Mouse (Mus musculus): ENCODE measurements at regions not wholly inside any gene's neighbourhood (a gene's known extent, or its start where the extent isn't known, plus 50 kb on each side); places are given as distances from the start of the nearest gene placed in this dataset.

DNA sequence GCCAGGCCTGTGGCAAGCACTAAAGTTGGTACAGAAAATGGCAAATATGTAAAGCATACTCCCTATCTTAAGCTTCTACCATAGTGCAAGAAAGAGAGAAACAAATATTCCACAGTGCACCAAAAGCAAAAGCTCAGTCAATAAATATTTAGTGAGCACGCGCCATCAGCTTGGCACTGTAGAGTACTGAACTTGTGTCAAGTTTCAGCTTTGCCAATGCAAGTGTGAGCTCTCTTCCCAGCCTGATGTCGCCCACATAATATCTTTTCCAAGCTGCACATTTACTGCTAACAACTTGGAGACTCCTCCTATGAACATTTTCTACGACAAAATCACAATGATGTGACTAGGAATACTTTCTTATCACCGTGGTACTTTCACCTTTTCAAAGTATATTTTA lies 190.8 kb upstream of the Rora start:
- TF ChIP-seq POLR2A (IDR thresholded peaks at IDR 0.05; ENCODE audit: low read depth, low read length): no peak
- no peak for TF ChIP-seq CTCF (conservative IDR thresholded peaks at IDR 0.05 in 1 of 2, IDR thresholded peaks at IDR 0.05 in 1 of 2; ENCODE audit: low read depth in 2 of 2, low read length in 2 of 2)
- no peak for TF ChIP-seq RAD21 (IDR thresholded peaks at IDR 0.05; ENCODE audit: low read depth, low read length)
- TF ChIP-seq RCOR1 (conservative IDR thresholded peaks at IDR 0.05; ENCODE audit: low read depth, low read length): no peak
- no peak for TF ChIP-seq MAFK (IDR thresholded peaks at IDR 0.05; ENCODE audit: insufficient replicate concordance, low read length)
- no peak for TF ChIP-seq JUND (conservative IDR thresholded peaks at IDR 0.05; ENCODE audit: low read depth, low read length)
- TF ChIP-seq SMC3 (IDR thresholded peaks at IDR 0.05; ENCODE audit: low read depth, low read length): no peak
- TF ChIP-seq USF1 (IDR thresholded peaks at IDR 0.05; ENCODE audit: low read depth, low read length): no peak
- no peak for TF ChIP-seq ZC3H11A (IDR thresholded peaks at IDR 0.05; ENCODE audit: low read depth, low read length)
- TF ChIP-seq POLR2AphosphoS2 (IDR thresholded peaks at IDR 0.05; ENCODE audit: low read depth, low read length): no peak
